In genomic region chr1:77140906-77141305, GRCm38 (mm10) we compare ENCODE assay signal across 9 mouse cellular contexts.
DNase-seq lines count a peak whose midpoint lies in the region; ATAC-seq and TF ChIP-seq lines count a peak whose summit lies in the region.
"Had no signal": no experiment of that assay in that cellular context is flagged by ENCODE, and none has a peak within 500 bp of the region (broad histone marks: within the 10 kb centered on the region; RNA-seq: fewer than 3 reads in every experiment).

No protein-coding gene starts in this region.

- H3K4me3 ChIP-seq in lung, postnatal 0 days (ENCODE audit: low read depth, low read length) = no peak overlapping the region
- no peak overlapping the region for H3K4me3 ChIP-seq in liver, embryonic 11.5 days (ENCODE audit: low read depth, low read length)
- H3K4me3 ChIP-seq: midbrain, embryonic 15.5 days had no signal

- H3K27ac ChIP-seq in lung, postnatal 0 days (ENCODE audit: low read length) = no peak overlapping the region
- H3K27ac ChIP-seq in liver, embryonic 11.5 days (ENCODE audit: low read depth, low read length) = no peak overlapping the region
- H3K27ac ChIP-seq: midbrain, embryonic 15.5 days had no signal

- ATAC-seq in lung, postnatal 0 days = no peak
- ATAC-seq in liver, embryonic 11.5 days (replicated peaks; ENCODE audit: low FRiP score) = no peak
- ATAC-seq: midbrain, embryonic 15.5 days had no signal

- H3K9ac ChIP-seq in lung, postnatal 0 days (replicated peaks; ENCODE audit: low read depth) = no peak overlapping the region
- no peak overlapping the region for H3K9ac ChIP-seq in liver, embryonic 11.5 days (ENCODE audit: low read depth, low read length)
- H3K9ac ChIP-seq: midbrain, embryonic 15.5 days had no signal

- peak; percentile 13 for DNase-seq in adrenal gland, postnatal 14 days
- no peak for DNase-seq in adrenal gland, adult 18-20 months (ENCODE audit: low spot score in 2 of 2)
- DNase-seq in lung, postnatal 14 days = peak; percentile 2
- no peak for DNase-seq in lung, postnatal 0 days (ENCODE audit: low spot score)
- peak; percentile 8 to 28 for DNase-seq in heart, postnatal 36 days
- no peak for DNase-seq in thymus, adult 18-20 months
- DNase-seq in right cerebral cortex, adult 18-20 months = no peak
- no peak for DNase-seq in liver, embryonic 11.5 days (ENCODE audit: low spot score)

- no peaks in the 10 kb centered on the region for H3K4me1 ChIP-seq in lung, postnatal 0 days (ENCODE audit: insufficient read depth, low read depth, low read length)
- no peaks in the 10 kb centered on the region for H3K4me1 ChIP-seq in liver, embryonic 11.5 days (replicated peaks; ENCODE audit: control insufficient read depth, insufficient read depth, low read length)
- H3K4me1 ChIP-seq: midbrain, embryonic 15.5 days had no signal

- intact Hi-C loops in heart, postnatal 36 days (cut with DNase I) = loop anchor here (10.0 kb wide), 1 partner anchor 374 kb away; the partner anchor contains the start of gene Epha4

- no peak overlapping the region for H3K4me2 ChIP-seq in lung, postnatal 0 days (replicated peaks; ENCODE audit: low read depth, low read length)
- no peak overlapping the region for H3K4me2 ChIP-seq in liver, embryonic 11.5 days
- H3K4me2 ChIP-seq: midbrain, embryonic 15.5 days had no signal

- no peaks in the 10 kb centered on the region for H3K27me3 ChIP-seq in lung, postnatal 0 days (replicated peaks; ENCODE audit: insufficient read depth, low read length)
- H3K27me3 ChIP-seq in liver, embryonic 11.5 days (replicated peaks; ENCODE audit: control insufficient read depth, insufficient read depth, low read length) = no peaks in the 10 kb centered on the region
- H3K27me3 ChIP-seq: midbrain, embryonic 15.5 days had no signal

- H3K9me3 ChIP-seq in lung, postnatal 0 days (ENCODE audit: low read length) = no peaks in the 10 kb centered on the region
- no peaks in the 10 kb centered on the region for H3K9me3 ChIP-seq in liver, embryonic 11.5 days (ENCODE audit: control insufficient read depth, low read length)
- H3K9me3 ChIP-seq: midbrain, embryonic 15.5 days had no signal

- no peak for TF ChIP-seq EP300 in lung, postnatal 0 days (IDR thresholded peaks at IDR 0.05)

- no peak for TF ChIP-seq CTCF in lung, postnatal 0 days (IDR thresholded peaks at IDR 0.05)

- no peaks in the 10 kb centered on the region for H3K36me3 ChIP-seq in lung, postnatal 0 days (ENCODE audit: insufficient read depth, low read length)
- no peaks in the 10 kb centered on the region for H3K36me3 ChIP-seq in liver, embryonic 11.5 days (ENCODE audit: control insufficient read depth, insufficient read depth, low read length)
- H3K36me3 ChIP-seq: midbrain, embryonic 15.5 days had no signal

- WGBS in lung, postnatal 0 days = 59% methylated on average over 7 of the region's 7 CpGs
- 74% methylated on average over 7 of the region's 7 CpGs for WGBS in liver, embryonic 11.5 days

Comparison
In these comparisons a context has a peak if more than half of its experiments do, and no peak if none do; other contexts are left out.
1. DNase-seq: peak in adrenal gland, postnatal 14 days (single experiment), lung, postnatal 14 days (single experiment) and heart, postnatal 36 days (2 of 2); none in adrenal gland, adult 18-20 months (0 of 2), lung, postnatal 0 days (single experiment), thymus, adult 18-20 months (0 of 2), right cerebral cortex, adult 18-20 months (single experiment) and liver, embryonic 11.5 days (single experiment).